Mouse (Mus musculus): ENCODE measurements around the gene Abhd2. TPM values are rescaled to one million over a fixed set of nuclear protein-coding genes. Genes with fewer than 3 reads are reported as not detected.

Gene Abhd2
- polyA plus RNA-seq, 1 experiment from 2014 or later: 15.7 TPM

GRCm38 (mm10) chr7:79300432-79301151 lies 27.6 kb downstream of the Abhd2 start:
- no peaks in the 10 kb centered on the region for H3K9me3 ChIP-seq
- no peak overlapping the region for H3K9ac ChIP-seq
- no peaks in the 10 kb centered on the region for H3K27me3 ChIP-seq
- no peak overlapping the region for H3K4me3 ChIP-seq
- H3K4me2 ChIP-seq: no peak overlapping the region
- H3K27ac ChIP-seq (replicated peaks): peak overlapping the region; percentile 53
- peak; percentile 32; the same call in 1 of the 2 replicates for ATAC-seq (ENCODE audit: low read depth)
- peaks cover 26% of the 10 kb centered on the region for H3K36me3 ChIP-seq
- WGBS: 57% methylated on average over 13 of the region's 13 CpGs
- H3K4me1 ChIP-seq (replicated peaks): peaks cover 47% of the 10 kb centered on the region

- H3K4me1 ChIP-seq (replicated peaks): peaks cover 42% of the 10 kb centered on the region
- no peak overlapping the region for H3K27ac ChIP-seq (replicated peaks)
- ATAC-seq (ENCODE audit: low read depth): no peak
- H3K36me3 ChIP-seq: peaks cover 14% of the 10 kb centered on the region
- WGBS: 93% methylated on average over 6 of the region's 6 CpGs
- no peak overlapping the region for H3K9ac ChIP-seq
- H3K4me3 ChIP-seq: no peak overlapping the region
- no peaks in the 10 kb centered on the region for H3K9me3 ChIP-seq
- H3K27me3 ChIP-seq: no peaks in the 10 kb centered on the region
- no peak overlapping the region for H3K4me2 ChIP-seq
Measured at GRCm38 (mm10) chr7:79302145-79302544, 29.1 kb downstream of the Abhd2 start.

- Histone ChIP-seq H3K4me1 (replicated peaks) (peaks cover 42% of the 10 kb centered on the region), H3K27ac (replicated peaks) (no peak overlapping the region), H3K9me3 (no peaks in the 10 kb centered on the region), H3K9ac (no peak overlapping the region), H3K27me3 (no peaks in the 10 kb centered on the region), H3K4me3 (no peak overlapping the region), H3K36me3 (peaks cover 9% of the 10 kb centered on the region), H3K4me2 (no peak overlapping the region)
- ATAC-seq (ENCODE audit: low read depth): no peak
- 85% methylated on average over 2 of the region's 2 CpGs for WGBS
Measured at GRCm38 (mm10) chr7:79302586-79302985, 29.6 kb downstream of the Abhd2 start.

DNA sequence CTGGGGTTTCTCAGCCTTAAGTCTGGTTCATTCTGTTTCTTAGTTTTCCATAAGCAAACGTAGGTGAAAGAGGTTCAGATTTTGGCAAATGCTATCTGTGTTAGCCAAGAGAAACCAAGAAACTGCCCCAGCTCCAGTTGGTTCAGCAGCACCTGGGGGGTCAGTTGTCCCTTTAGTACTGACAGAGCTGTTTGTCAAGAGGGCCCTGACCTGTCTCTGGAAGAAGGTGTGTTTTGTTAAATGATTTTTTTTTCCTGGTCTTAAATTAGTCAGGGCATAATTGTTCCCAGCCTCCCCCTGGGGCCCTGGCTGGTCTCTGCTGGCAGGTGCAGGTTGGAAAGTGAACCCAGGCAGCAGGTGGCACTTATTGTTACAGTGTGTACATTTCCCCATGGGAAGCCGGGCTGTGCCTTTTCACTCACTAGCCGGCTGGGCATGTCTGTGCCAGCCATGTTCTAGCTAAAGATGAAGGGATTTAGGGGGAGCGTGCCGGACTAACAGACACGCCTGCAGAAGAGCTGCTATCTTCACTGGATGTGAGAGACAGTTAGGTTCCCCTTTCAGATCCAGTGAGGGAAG lies 30.3 kb downstream of the Abhd2 start:
- no peak overlapping the region for H3K4me2 ChIP-seq
- peaks cover 2% of the 10 kb centered on the region for H3K36me3 ChIP-seq
- H3K4me1 ChIP-seq (replicated peaks): peaks cover 45% of the 10 kb centered on the region
- no peak overlapping the region for H3K9ac ChIP-seq
- no peak overlapping the region for H3K4me3 ChIP-seq
- 0 out of 2 replicates have a peak overlapping the region, but pooled peaks have one; percentile 13 for H3K27ac ChIP-seq (replicated peaks)
- no peak; the same call in 1 of the 2 replicates for ATAC-seq (ENCODE audit: low read depth)
- WGBS: 65% methylated on average over 6 of the region's 6 CpGs
- no peaks in the 10 kb centered on the region for H3K9me3 ChIP-seq
- no peaks in the 10 kb centered on the region for H3K27me3 ChIP-seq

DNA sequence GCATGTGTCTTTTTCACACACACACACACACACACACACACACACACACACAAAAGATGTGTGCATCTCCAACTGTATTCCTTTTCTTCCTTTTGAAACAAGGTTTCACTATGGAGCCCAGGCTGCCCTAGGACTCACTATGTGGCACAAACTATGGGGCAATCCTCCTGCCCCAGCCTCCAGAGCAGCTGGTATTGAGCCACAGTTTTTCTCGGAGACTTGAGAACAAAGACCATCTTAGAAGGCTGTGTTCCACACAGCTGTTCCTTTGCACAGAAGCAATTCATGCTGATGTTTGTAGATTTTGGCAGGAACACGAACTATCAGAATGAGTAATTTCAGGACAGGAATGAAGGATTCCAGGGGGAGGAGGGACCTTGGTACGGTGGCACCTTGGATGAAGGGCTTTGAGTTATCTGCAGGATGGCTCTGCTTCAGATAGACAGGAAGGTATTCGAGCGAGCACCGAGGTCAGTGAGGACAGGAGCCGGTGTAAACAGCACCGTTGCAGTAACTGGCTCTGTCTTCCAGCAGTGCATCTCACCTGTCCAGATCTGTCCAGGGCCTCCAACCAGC lies 35.5 kb downstream of the Abhd2 start:
- ATAC-seq (ENCODE audit: low read depth): no peak
- no peaks in the 10 kb centered on the region for H3K36me3 ChIP-seq
- no peaks in the 10 kb centered on the region for H3K9me3 ChIP-seq
- 65% methylated on average over 8 of the region's 8 CpGs for WGBS
- H3K9ac ChIP-seq: no peak overlapping the region
- peak overlapping the region; percentile 76 for H3K27ac ChIP-seq (replicated peaks)
- no peaks in the 10 kb centered on the region for H3K27me3 ChIP-seq
- H3K4me2 ChIP-seq: no peak overlapping the region
- peaks cover 65% of the 10 kb centered on the region for H3K4me1 ChIP-seq (replicated peaks)
- H3K4me3 ChIP-seq: no peak overlapping the region

DNA sequence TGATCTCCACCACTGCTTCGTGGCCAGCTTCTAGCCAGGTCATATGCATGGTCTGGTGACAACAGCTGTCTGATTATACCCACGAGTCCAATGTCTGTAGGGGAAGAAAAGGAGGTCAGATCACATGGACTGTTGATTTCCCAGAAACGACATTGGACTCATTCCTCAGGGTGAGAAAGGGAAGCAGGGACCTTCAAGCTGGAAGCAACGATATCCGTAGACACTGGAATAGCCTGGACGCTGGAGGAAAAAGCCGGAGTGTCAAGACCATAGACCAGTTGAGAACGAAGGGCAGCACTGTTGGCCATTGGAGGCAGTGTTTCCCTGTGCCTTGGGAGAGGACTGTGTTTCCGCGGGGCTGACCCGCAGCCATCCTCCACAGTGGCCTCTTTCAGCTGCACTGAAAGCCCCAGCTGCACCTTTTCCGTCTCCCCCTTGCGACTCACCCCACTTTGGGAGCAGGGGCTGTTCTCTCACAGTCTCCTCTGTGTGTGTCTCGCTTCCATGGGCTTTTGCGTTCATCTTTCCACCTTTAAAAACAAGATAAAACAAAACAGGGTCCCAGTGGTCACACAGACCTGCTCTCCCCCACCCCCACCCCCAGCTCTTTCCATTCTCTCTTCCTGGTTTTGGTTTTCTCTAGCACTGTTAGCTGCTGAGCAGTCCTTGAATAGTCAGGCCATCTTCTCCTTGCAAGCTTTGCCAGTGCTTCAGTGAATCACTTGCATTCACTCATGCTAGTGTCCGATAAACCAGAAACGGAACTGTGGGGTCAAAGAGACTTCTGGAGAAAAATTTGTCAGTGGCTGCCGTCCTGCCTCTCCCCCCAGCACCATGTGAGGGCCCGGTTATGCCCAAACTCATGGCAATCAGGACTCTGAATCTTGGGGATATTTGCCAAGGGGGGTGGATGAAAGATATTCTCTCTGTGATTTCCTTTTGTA lies 36.5 kb downstream of the Abhd2 start:
- H3K36me3 ChIP-seq: no peaks in the 10 kb centered on the region
- no peak overlapping the region for H3K4me2 ChIP-seq
- H3K4me3 ChIP-seq: no peak overlapping the region
- no peaks in the 10 kb centered on the region for H3K9me3 ChIP-seq
- H3K27ac ChIP-seq (replicated peaks): peak overlapping the region; percentile 76
- peaks cover 71% of the 10 kb centered on the region for H3K4me1 ChIP-seq (replicated peaks)
- H3K9ac ChIP-seq: no peak overlapping the region; the same call in 1 of the 2 replicates
- ATAC-seq (ENCODE audit: low read depth): no peak
- no peaks in the 10 kb centered on the region for H3K27me3 ChIP-seq
- WGBS: 49% methylated on average over 19 of the region's 19 CpGs

- Histone ChIP-seq H3K27ac (replicated peaks) (peak overlapping the region; percentile 76), H3K9me3 (no peaks in the 10 kb centered on the region), H3K9ac (no peak overlapping the region), H3K4me2 (no peak overlapping the region), H3K4me3 (no peak overlapping the region), H3K4me1 (replicated peaks) (peaks cover 77% of the 10 kb centered on the region), H3K36me3 (no peaks in the 10 kb centered on the region), H3K27me3 (no peaks in the 10 kb centered on the region)
- ATAC-seq (ENCODE audit: low read depth): no peak
- 59% methylated on average over 1 of the region's 1 CpGs for WGBS
Measured at GRCm38 (mm10) chr7:79310191-79310555, 37.2 kb downstream of the Abhd2 start.

- Histone ChIP-seq H3K36me3 (no peaks in the 10 kb centered on the region), H3K27me3 (no peaks in the 10 kb centered on the region), H3K4me2 (no peak overlapping the region), H3K9me3 (no peaks in the 10 kb centered on the region), H3K9ac (no peak overlapping the region), H3K4me1 (replicated peaks) (peaks cover 86% of the 10 kb centered on the region), H3K27ac (replicated peaks) (peak overlapping the region; percentile 54; the same call in 1 of the 2 replicates), H3K4me3 (no peak overlapping the region)
- no peak for ATAC-seq (ENCODE audit: low read depth)
- WGBS: 91% methylated on average over 5 of the region's 5 CpGs
Measured at GRCm38 (mm10) chr7:79311420-79311988, 38.5 kb downstream of the Abhd2 start.

DNA sequence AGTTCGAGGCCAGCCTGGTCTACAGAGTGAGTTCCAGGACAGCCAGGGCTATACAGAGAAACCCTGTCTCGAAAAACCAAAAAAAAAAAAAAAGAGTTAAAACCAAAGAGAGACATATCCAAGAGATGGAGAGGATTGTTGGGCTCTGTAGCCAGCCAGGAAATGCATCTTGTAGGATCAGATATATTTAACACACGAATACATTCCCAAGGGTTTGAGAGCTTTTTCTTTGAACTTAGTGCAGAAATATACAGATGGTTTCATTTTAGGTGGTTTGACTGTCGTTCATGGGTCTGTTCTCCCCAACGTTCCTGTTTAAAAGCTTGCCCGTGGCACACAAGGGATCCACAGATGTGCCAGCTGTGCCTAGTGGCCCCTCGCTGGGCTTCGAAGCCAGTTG lies 39.2 kb downstream of the Abhd2 start:
- WGBS: 65% methylated on average over 8 of the region's 8 CpGs
- Histone ChIP-seq H3K4me2 (no peak overlapping the region), H3K9ac (0 out of 2 replicates have a peak overlapping the region, but pooled peaks have one; percentile 23)

DNA sequence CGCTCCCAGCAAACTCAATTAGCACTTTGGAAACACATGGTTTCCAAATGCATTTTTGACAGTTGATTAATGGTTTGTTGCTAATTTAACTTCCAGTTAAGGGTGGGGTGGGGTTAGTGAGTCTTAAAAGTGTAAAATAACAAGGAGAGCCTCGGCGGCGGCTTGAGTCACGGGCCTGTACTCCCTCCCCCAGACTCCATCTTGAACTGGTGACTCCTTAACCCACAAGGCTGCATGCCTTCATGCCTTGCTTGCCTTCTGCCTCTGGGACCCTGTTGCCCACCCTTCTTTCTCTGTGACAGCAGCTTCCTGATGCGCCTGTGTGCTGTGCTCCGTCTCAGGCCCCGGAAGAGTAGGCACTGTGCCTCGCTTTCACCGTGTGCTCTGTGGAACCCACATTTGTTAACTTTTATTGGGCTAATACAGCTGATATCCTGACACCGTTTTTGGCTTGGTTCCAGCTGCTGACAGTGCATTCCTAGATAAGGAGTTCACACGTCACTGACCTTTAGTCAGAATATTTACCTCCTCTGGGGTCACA lies 40.6 kb downstream of the Abhd2 start:
- H3K4me2 ChIP-seq: no peak overlapping the region
- no peak overlapping the region for H3K9ac ChIP-seq
- ATAC-seq (ENCODE audit: low read depth): no peak
- 37% methylated on average over 12 of the region's 12 CpGs for WGBS
- H3K9me3 ChIP-seq: no peaks in the 10 kb centered on the region
- H3K27me3 ChIP-seq: no peaks in the 10 kb centered on the region
- no peaks in the 10 kb centered on the region for H3K36me3 ChIP-seq
- no peak overlapping the region for H3K4me3 ChIP-seq
- peak overlapping the region; percentile 80 for H3K27ac ChIP-seq (replicated peaks)
- H3K4me1 ChIP-seq (replicated peaks): peaks cover 100% of the 10 kb centered on the region

More for the DNA sequence above, 39.2 kb downstream of the Abhd2 start:
- Histone ChIP-seq H3K27me3 (no peaks in the 10 kb centered on the region), H3K9me3 (no peaks in the 10 kb centered on the region), H3K27ac (replicated peaks) (peak overlapping the region; percentile 80), H3K4me1 (replicated peaks) (peaks cover 93% of the 10 kb centered on the region), H3K4me3 (no peak overlapping the region), H3K36me3 (no peaks in the 10 kb centered on the region)
- no peak for ATAC-seq (ENCODE audit: low read depth)

DNA sequence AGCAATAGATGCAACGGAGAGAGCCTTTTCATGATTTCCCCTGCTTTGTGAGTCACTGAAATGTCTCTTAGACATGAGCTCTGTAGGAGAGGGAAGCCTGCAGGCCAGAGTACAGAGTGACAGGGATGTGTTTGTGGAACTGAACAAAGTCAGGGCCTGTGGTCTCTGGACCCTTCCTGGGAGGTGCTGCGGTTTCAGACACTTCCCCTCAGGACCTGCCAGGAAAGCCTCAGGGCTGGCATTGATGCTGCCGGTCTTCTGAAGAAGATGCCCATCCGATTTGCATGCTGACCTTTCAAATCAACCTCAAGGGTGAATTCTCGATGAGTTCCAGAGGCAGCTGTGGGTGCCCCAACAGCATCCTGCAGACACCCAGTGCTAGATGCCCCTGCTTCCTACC lies 41.5 kb downstream of the Abhd2 start:
- Histone ChIP-seq H3K9me3 (no peaks in the 10 kb centered on the region), H3K9ac (no peak overlapping the region), H3K27me3 (no peaks in the 10 kb centered on the region), H3K4me3 (no peak overlapping the region), H3K27ac (replicated peaks) (peak overlapping the region; percentile 80; the same call in 1 of the 2 replicates), H3K36me3 (no peaks in the 10 kb centered on the region), H3K4me2 (no peak overlapping the region), H3K4me1 (replicated peaks) (peaks cover 92% of the 10 kb centered on the region)
- ATAC-seq (ENCODE audit: low read depth): no peak
- 64% methylated on average over 5 of the region's 5 CpGs for WGBS

Data from neural tube, embryonic 13.5 days (tissue).